10 mouse cellular contexts compared by ENCODE assay signal in the genomic region with DNA sequence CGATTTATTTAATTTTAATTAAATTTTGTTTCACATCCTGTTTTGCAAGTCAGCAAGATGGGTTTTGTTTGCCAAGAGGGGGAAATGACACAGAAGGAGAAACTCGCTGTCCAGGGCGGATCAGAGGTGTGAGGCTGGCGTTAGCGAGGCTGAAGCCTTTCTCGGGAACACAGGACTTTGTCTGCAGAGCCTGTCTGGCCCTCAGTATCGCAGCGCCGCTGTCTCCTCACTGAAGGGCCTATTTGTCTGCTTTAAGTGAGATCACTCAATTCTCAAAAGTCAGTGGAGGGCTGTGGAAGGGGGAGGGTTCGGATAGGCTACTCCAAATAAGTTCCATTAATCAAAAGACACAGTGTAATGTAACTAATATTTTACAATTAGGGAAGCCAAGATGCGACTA.
DNase-seq lines count a peak whose midpoint lies in the region; ATAC-seq and TF ChIP-seq lines count a peak whose summit lies in the region.
"Had no signal": no experiment of that assay in that cellular context is flagged by ENCODE, and none has a peak within 500 bp of the region (broad histone marks: within the 10 kb centered on the region; RNA-seq: fewer than 3 reads in every experiment).

No protein-coding gene starts in this region.

- no peak overlapping the region for H3K9ac ChIP-seq in kidney, embryonic 15.5 days
- peak overlapping the region; percentile 54 for H3K9ac ChIP-seq in forebrain, postnatal 0 days
- peak overlapping the region; percentile 63 for H3K9ac ChIP-seq in midbrain, embryonic 13.5 days (replicated peaks)

- no peak for TF ChIP-seq CTCF in forebrain, postnatal 0 days (IDR thresholded peaks at IDR 0.05; ENCODE audit: low read depth)

- peaks cover 30% of the 10 kb centered on the region for H3K4me1 ChIP-seq in kidney, embryonic 15.5 days
- peaks cover 11% of the 10 kb centered on the region for H3K4me1 ChIP-seq in forebrain, postnatal 0 days (ENCODE audit: insufficient read depth)
- H3K4me1 ChIP-seq in midbrain, embryonic 13.5 days (replicated peaks): peaks cover 41% of the 10 kb centered on the region

- H3K27ac ChIP-seq in kidney, embryonic 15.5 days: no peak overlapping the region
- 0 out of 2 replicates have a peak overlapping the region, but pooled peaks have one; percentile 40 for H3K27ac ChIP-seq in forebrain, postnatal 0 days (ENCODE audit: low read depth, low read length)
- H3K27ac ChIP-seq in midbrain, embryonic 13.5 days: peak overlapping the region; percentile 6; the same call in 1 of the 2 replicates

- H3K4me2 ChIP-seq in kidney, embryonic 15.5 days: peak overlapping the region; percentile 74
- peak overlapping the region; percentile 81 for H3K4me2 ChIP-seq in forebrain, postnatal 0 days (ENCODE audit: low read depth)
- H3K4me2 ChIP-seq in midbrain, embryonic 13.5 days (replicated peaks): peak overlapping the region; percentile 72

- peaks cover 69% of the 10 kb centered on the region for H3K27me3 ChIP-seq in kidney, embryonic 15.5 days
- H3K27me3 ChIP-seq in forebrain, postnatal 0 days (ENCODE audit: insufficient read depth, low read length): no peaks in the 10 kb centered on the region
- peaks cover 22% of the 10 kb centered on the region for H3K27me3 ChIP-seq in midbrain, embryonic 13.5 days

- H3K9me3 ChIP-seq in kidney, embryonic 15.5 days (replicated peaks): no peaks in the 10 kb centered on the region
- no peaks in the 10 kb centered on the region for H3K9me3 ChIP-seq in forebrain, postnatal 0 days (ENCODE audit: low read length)
- no peaks in the 10 kb centered on the region for H3K9me3 ChIP-seq in midbrain, embryonic 13.5 days

- DNase-seq in kidney, adult 11 months: no peak
- DNase-seq in cerebellum, postnatal 14 days: peak; percentile 58 to 66
- no peak for DNase-seq in forebrain, postnatal 0 days
- DNase-seq in urinary bladder, adult 2 months (ENCODE audit: low spot score): no peak
- no peak for DNase-seq in lung, postnatal 14 days
- DNase-seq in adrenal gland, adult 2 months: no peak
- DNase-seq: kidney, postnatal 14 days had no signal

- 18% methylated on average over 11 of the region's 11 CpGs for WGBS in kidney, embryonic 15.5 days
- WGBS in forebrain, postnatal 0 days: 18% methylated on average over 11 of the region's 11 CpGs
- WGBS in midbrain, embryonic 13.5 days: 15% methylated on average over 11 of the region's 11 CpGs

- no peaks in the 10 kb centered on the region for H3K36me3 ChIP-seq in kidney, embryonic 15.5 days
- no peaks in the 10 kb centered on the region for H3K36me3 ChIP-seq in forebrain, postnatal 0 days (ENCODE audit: insufficient read depth)
- H3K36me3 ChIP-seq in midbrain, embryonic 13.5 days: no peaks in the 10 kb centered on the region

- no peak for ATAC-seq in kidney, embryonic 15.5 days (replicated peaks; ENCODE audit: low FRiP score)
- ATAC-seq in forebrain, postnatal 0 days: no peak; the same call in 1 of the 2 replicates
- ATAC-seq in midbrain, embryonic 13.5 days: peak; percentile 32; the same call in 1 of the 2 replicates

- H3K4me3 ChIP-seq in kidney, embryonic 15.5 days (replicated peaks): peak overlapping the region; percentile 36
- H3K4me3 ChIP-seq in forebrain, postnatal 0 days (ENCODE audit: low read depth, low read length): peak overlapping the region; percentile 33
- H3K4me3 ChIP-seq in midbrain, embryonic 13.5 days (replicated peaks): peak overlapping the region; percentile 35
- H3K4me3 ChIP-seq: myocyte had no signal

Comparison
In these comparisons a context has a peak if more than half of its experiments do, and no peak if none do; other contexts are left out.
1. DNase-seq: peak in cerebellum, postnatal 14 days (2 of 2); none in kidney, adult 11 months (single experiment), forebrain, postnatal 0 days (single experiment), urinary bladder, adult 2 months (single experiment), lung, postnatal 14 days (single experiment) and adrenal gland, adult 2 months (single experiment).
2. Peak in every context shown above with its lines, with median percentiles within 50 percentile points of each other: H3K4me2 ChIP-seq and H3K4me3 ChIP-seq.